Mouse (Mus musculus): Measurements from ENCODE around the gene Uqcr11.

DNA sequence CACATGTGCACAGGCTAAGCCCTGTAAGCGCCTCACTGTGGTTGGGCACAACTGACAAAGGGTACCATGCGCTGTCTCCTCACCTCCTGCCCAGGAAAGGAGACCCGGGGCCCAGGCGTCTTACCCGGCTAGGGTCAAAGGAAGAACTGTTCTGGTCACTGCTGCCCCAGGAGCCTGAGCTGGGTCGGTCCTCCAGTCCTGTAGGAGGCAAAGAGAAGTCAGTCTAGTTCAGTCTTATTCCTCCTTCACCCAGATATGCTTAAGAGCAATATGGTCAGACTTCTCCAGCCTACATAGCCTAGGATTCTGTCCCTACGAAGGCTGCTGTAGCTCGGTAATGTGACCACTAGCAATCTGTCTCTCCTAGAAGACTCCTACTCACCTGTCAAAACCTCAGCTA is 14.6 kb upstream of the Uqcr11 start:
- TF ChIP-seq CTCF (IDR thresholded peaks at IDR 0.05; ENCODE audit: borderline replicate concordance, insufficient read depth, low read depth, low read length), result no peak
- TF ChIP-seq POLR2A (IDR thresholded peaks at IDR 0.05; ENCODE audit: borderline replicate concordance, insufficient read depth, low read length), result no peak
